Mouse (Mus musculus) kidney, embryonic 16.5 days (tissue): ENCODE data around the gene 9030025P20Rik. TPM values are rescaled to one million over a fixed set of nuclear protein-coding genes. Genes with fewer than 3 reads are reported as not detected.
"Not testable (repeated sequence)": the region's sequence is repeated elsewhere in the genome, so short reads cannot be mapped to it uniquely, and the experiment has no call there.

Experiments
- ATAC-seq: fragments of 200-750 bp; cut with Nextera tagmentation; 2 replicates; pipeline ENCODE4 v1.8.0; 2017; ENCODE audit warnings: moderate TSS enrichment; ENCODE audit not compliant: low FRiP score, low TSS enrichment
- H3K27ac ChIP-seq: fragments of 300-500 bp; sonication (generic); 2 replicates; pipeline ENCODE4 v1.5.1; 2014; ENCODE audit warnings: low read length
- H3K27me3 ChIP-seq: fragments of 300-500 bp; sonication (generic); 2 replicates; pipeline ENCODE4 v1.6.1; 2014; ENCODE audit warnings: low read length, control low read depth, mixed read lengths; ENCODE audit not compliant: insufficient read depth
- H3K36me3 ChIP-seq: fragments of 300-500 bp; sonication (generic); 2 replicates; pipeline ENCODE4 v1.6.1; 2014; ENCODE audit warnings: low read length, control low read depth, mixed read lengths; ENCODE audit not compliant: insufficient read depth
- H3K4me1 ChIP-seq: fragments of 300-500 bp; sonication (generic); 2 replicates; pipeline ENCODE4 v1.6.1; 2014; ENCODE audit warnings: low read length, control low read depth, mixed read lengths; ENCODE audit not compliant: insufficient read depth
- H3K4me2 ChIP-seq: fragments of 300-500 bp; sonication (generic); replicated peaks from 2 replicates; pipeline ENCODE4 v1.6.1; 2014; ENCODE audit warnings: low read depth, low read length
- H3K4me3 ChIP-seq: fragments of 300-500 bp; sonication (generic); 2 replicates; pipeline ENCODE4 v1.5.1; 2014; ENCODE audit warnings: mild to moderate bottlenecking, low read length
- H3K9ac ChIP-seq: fragments of 300-500 bp; sonication (generic); replicated peaks from 2 replicates; pipeline ENCODE4 v1.6.1; 2014; ENCODE audit warnings: low read length
- H3K9me3 ChIP-seq: fragments of 300-500 bp; sonication (generic); 2 replicates; pipeline ENCODE4 v1.6.1; 2016; ENCODE audit warnings: low read length, control low read depth
- WGBS: fragments of 180-500 bp; shearing (Covaris S2); extraction: QIAGEN DNeasy Blood & Tissue Kit; methylation state at CpG from one replicate; pipeline ENCODE4 v1.1.7; 2014; 5-methylcytosine and 5-hydroxymethylcytosine counted together
- polyA plus RNA-seq: library from polyadenylated mRNA; unstranded; fragments of >200 nt; fragmentation: Nextera tagmentation; extraction: Ambion mirVana; gene quantifications from 2 replicates; pipeline ENCODE4 v1.2.1, GENCODE M21; 2015

Gene 9030025P20Rik
- polyA plus RNA-seq, result 8.8 and 11.2 TPM in 2 replicates

- no CpG with 5 or more reads among the region's 60 CpGs for WGBS
- not testable (repeated sequence) for H3K9ac ChIP-seq, H3K27ac ChIP-seq, H3K4me1 ChIP-seq, H3K9me3 ChIP-seq, H3K36me3 ChIP-seq, H3K4me3 ChIP-seq, H3K27me3 ChIP-seq
- H3K4me2 ChIP-seq, result 0 out of 2 replicates have a peak within 1 kb of the TSS, but pooled peaks have one; percentile 27
- ATAC-seq, result peak; percentile 98
These were observed at the start of gene 9030025P20Rik, which contains the start of gene Gm3417 for GRCm38 (mm10) chr17:14978362-14979038. 9030025P20Rik (plus strand) TSS chr17:14978468. Gm3417 (minus strand) TSS chr17:14978790.

DNA sequence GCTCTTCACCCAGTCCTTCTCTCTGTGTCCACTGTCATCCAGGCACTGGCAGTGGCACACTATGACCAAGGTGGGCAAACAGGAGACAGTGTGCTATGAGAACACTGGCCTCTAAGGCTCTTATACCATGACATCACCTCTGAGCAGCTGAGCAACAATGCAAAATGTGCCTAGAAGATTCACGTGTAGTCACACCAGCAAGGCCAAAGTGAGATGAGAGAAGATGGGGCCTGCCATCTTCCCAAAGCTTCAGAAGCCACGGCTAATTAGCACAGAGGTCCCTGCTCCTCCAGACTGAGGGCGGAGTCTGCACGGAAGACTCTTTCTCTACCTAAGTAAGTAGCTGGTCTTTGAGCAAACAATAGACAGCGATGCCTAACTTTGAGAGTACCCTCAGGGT lies 49.6 kb upstream of the 9030025P20Rik start:
- Histone ChIP-seq H3K27ac (no peak overlapping the region), H3K27me3 (no peaks in the 10 kb centered on the region), H3K9me3 (no peaks in the 10 kb centered on the region), H3K4me1 (no peaks in the 10 kb centered on the region), H3K9ac (no peak overlapping the region), H3K4me3 (no peak overlapping the region), H3K36me3 (no peaks in the 10 kb centered on the region), H3K4me2 (no peak overlapping the region)
- 68% methylated on average over 5 of the region's 5 CpGs for WGBS
- no peak for ATAC-seq

GRCm38 (mm10) chr17:14930697-14931096 lies 47.6 kb upstream of the 9030025P20Rik start:
- Histone ChIP-seq H3K4me2 (no peak overlapping the region), H3K4me3 (no peak overlapping the region), H3K4me1 (no peaks in the 10 kb centered on the region), H3K27me3 (no peaks in the 10 kb centered on the region), H3K9me3 (no peaks in the 10 kb centered on the region), H3K36me3 (no peaks in the 10 kb centered on the region), H3K27ac (no peak overlapping the region), H3K9ac (no peak overlapping the region)
- WGBS, result 85% methylated on average over 7 of the region's 7 CpGs
- no peak for ATAC-seq

GRCm38 (mm10) chr17:14931469-14931868 lies 46.8 kb upstream of the 9030025P20Rik start:
- 82% methylated on average over 5 of the region's 5 CpGs for WGBS

DNA sequence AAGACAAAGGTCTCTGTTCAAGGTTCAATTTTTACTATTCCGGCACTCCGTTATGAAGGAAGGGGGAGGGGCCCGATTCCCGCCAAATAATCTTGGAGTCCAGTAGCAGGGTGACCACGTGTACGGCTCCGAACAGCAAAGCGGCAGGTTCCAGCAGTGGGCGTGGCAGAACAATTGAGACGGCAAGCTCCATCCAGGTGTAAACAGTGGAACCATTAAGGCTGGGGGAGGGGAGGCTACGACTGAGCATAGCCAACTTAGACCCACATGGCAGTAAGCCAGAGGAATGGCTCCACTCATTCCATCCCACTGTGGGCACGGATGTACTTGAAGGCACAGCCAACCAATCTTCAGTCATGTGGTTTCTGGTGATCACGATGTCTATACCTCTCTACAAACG lies 43.0 kb upstream of the 9030025P20Rik start:
- H3K36me3 ChIP-seq, H3K27ac ChIP-seq, H3K9me3 ChIP-seq, H3K9ac ChIP-seq, H3K4me2 ChIP-seq, H3K27me3 ChIP-seq, H3K4me1 ChIP-seq, H3K4me3 ChIP-seq, ATAC-seq: not testable (repeated sequence)
- WGBS, result 79% methylated on average over 14 of the region's 14 CpGs

More at GRCm38 (mm10) chr17:14931469-14931868, 46.8 kb upstream of the 9030025P20Rik start:
- ATAC-seq, result no peak
- Histone ChIP-seq H3K9me3 (no peaks in the 10 kb centered on the region), H3K27ac (no peak overlapping the region), H3K9ac (no peak overlapping the region), H3K27me3 (no peaks in the 10 kb centered on the region), H3K36me3 (no peaks in the 10 kb centered on the region), H3K4me1 (no peaks in the 10 kb centered on the region), H3K4me2 (no peak overlapping the region), H3K4me3 (no peak overlapping the region)

GRCm38 (mm10) chr17:14935841-14936605 lies 42.2 kb upstream of the 9030025P20Rik start:
- H3K4me3 ChIP-seq, result no peak overlapping the region
- H3K9ac ChIP-seq, result no peak overlapping the region
- H3K4me2 ChIP-seq, result no peak overlapping the region
- ATAC-seq, result no peak
- 59% methylated on average over 5 of the region's 5 CpGs for WGBS
- H3K9me3 ChIP-seq, result no peaks in the 10 kb centered on the region
- H3K27ac ChIP-seq, result no peak overlapping the region
- no peaks in the 10 kb centered on the region for H3K27me3 ChIP-seq
- no peaks in the 10 kb centered on the region for H3K36me3 ChIP-seq
- H3K4me1 ChIP-seq, result no peaks in the 10 kb centered on the region

- H3K4me3 ChIP-seq, result peak overlapping the region; percentile 87
- 68% methylated on average over 6 of the region's 6 CpGs for WGBS
- H3K27ac ChIP-seq, ATAC-seq, H3K9me3 ChIP-seq, H3K27me3 ChIP-seq: not testable (repeated sequence)
- H3K4me1 ChIP-seq, result peaks cover 13% of the 10 kb centered on the region
- peak overlapping the region; percentile 87 for H3K4me2 ChIP-seq
- H3K36me3 ChIP-seq, result peaks cover 11% of the 10 kb centered on the region; the same call in 1 of the 2 replicates
- peak overlapping the region; percentile 85 for H3K9ac ChIP-seq
These were observed 36.1 kb upstream of the 9030025P20Rik start for GRCm38 (mm10) chr17:14942181-14942580.

DNA sequence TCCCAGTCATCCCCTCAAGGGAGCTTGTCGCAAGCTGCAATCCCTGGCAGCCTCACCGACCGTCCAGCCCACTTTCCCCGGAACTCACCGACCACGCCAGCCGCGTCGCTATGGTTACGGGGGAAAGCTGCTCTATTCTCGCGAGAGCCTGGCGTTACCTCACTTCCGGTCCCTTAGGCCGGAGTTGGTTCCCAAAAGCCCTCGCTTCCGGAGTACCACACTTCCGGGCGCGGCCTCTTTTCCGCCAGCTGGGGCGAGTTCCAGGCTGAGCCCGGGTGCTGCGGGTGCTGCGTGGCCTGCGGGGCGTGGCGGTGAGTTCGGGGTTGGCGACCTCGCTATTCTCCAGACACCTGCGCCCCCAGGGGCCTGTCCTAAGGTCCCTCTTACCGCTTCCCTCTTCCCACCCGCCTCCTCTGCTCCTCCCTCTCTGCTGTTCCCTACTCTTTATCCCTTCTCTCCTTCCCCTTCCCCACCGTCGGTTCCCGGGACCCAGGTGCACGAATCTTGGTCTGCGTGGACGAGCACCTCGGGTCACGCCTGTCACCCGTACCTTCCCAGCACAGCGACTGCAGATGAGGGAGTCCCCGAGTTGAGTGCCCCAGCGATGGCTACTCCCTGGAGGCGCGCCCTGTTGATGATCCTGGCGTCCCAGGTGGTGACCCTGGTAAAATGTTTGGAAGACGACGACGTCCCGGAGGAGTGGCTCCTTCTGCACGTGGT lies 35.1 kb upstream of the 9030025P20Rik start, which contains the start of the genes Wdr27 and 1600012H06Rik:
Wdr27 (minus strand) TSS at position 150 of the 720 bp plus-strand sequence.
1600012H06Rik (plus strand) TSS at position 176 of the 720 bp plus-strand sequence.
- ATAC-seq, result peak; percentile 99
- Histone ChIP-seq H3K9ac (peak within 1 kb of the TSS; percentile 85), H3K36me3 (peaks cover 11% of the 10 kb centered on the region; the same call in 1 of the 2 replicates), H3K9me3 (no peaks in the 10 kb centered on the region), H3K27ac (peak within 1 kb of the TSS; percentile 85), H3K4me2 (peak within 1 kb of the TSS; percentile 87), H3K4me1 (peaks cover 13% of the 10 kb centered on the region), H3K27me3 (no peaks in the 10 kb centered on the region), H3K4me3 (peak within 1 kb of the TSS; percentile 87)
- WGBS, result under 1% methylated on average over 54 of the region's 54 CpGs

DNA sequence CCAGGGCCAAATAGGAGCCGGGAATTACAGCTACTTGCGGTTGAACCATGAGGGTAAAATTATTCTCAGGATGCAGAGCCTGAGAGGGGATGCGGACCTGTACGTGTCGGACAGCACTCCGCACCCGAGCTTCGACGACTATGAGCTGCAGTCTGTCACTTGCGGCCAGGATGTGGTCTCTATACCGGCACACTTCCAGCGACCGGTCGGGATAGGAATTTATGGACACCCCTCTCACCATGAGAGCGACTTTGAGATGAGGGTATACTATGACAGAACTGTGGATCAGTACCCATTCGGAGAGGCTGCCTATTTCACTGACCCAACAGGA lies 34.6 kb upstream of the 9030025P20Rik start:
- Histone ChIP-seq H3K4me2 (peak overlapping the region; percentile 87), H3K27me3 (no peaks in the 10 kb centered on the region), H3K27ac (peak overlapping the region; percentile 76), H3K4me3 (peak overlapping the region; percentile 87), H3K36me3 (peaks cover 11% of the 10 kb centered on the region; the same call in 1 of the 2 replicates), H3K4me1 (peaks cover 13% of the 10 kb centered on the region), H3K9me3 (no peaks in the 10 kb centered on the region), H3K9ac (peak overlapping the region; percentile 84)
- WGBS, result 13% methylated on average over 16 of the region's 16 CpGs
- no peak for ATAC-seq
